8 mouse cellular contexts compared by ENCODE assay signal in genomic region chr15:79670972-79671299, GRCm38 (mm10). TPM values are rescaled to one million over a fixed set of nuclear protein-coding genes. Genes with fewer than 3 reads are reported as not detected.
A peak's percentile ranks its signal among the peaks of the same experiment; 100 is the strongest.
DNase-seq lines count a peak whose midpoint lies in the region; ATAC-seq and TF ChIP-seq lines count a peak whose summit lies in the region.

No protein-coding gene starts in this region.

- no peak overlapping the region for H3K27ac ChIP-seq in kidney, adult 2 months (ENCODE audit: insufficient read depth, low read depth, low read length)
- H3K27ac ChIP-seq in bone marrow macrophage, adult 2 months (ENCODE audit: insufficient read depth, low read depth, low read length) = no peak overlapping the region
- peak overlapping the region; percentile 44; the same call in 1 of the 2 replicates for H3K27ac ChIP-seq in hindbrain, embryonic 13.5 days
- H3K27ac ChIP-seq in midbrain, embryonic 15.5 days = peak overlapping the region; percentile 74

- H3K27me3 ChIP-seq in kidney, adult 2 months (replicated peaks; ENCODE audit: control insufficient read depth, insufficient read depth, low read length) = no peaks in the 10 kb centered on the region
- no peaks in the 10 kb centered on the region for H3K27me3 ChIP-seq in hindbrain, embryonic 13.5 days
- H3K27me3 ChIP-seq in midbrain, embryonic 15.5 days (replicated peaks) = no peaks in the 10 kb centered on the region

- H3K4me1 ChIP-seq in kidney, adult 2 months (ENCODE audit: control insufficient read depth, insufficient read depth, low read length) = no peaks in the 10 kb centered on the region; the same call in 1 of the 2 replicates
- H3K4me1 ChIP-seq in bone marrow macrophage, adult 2 months (ENCODE audit: control insufficient read depth, insufficient read depth, low read length) = peaks cover 2% of the 10 kb centered on the region
- peaks cover 7% of the 10 kb centered on the region for H3K4me1 ChIP-seq in hindbrain, embryonic 13.5 days (replicated peaks)
- H3K4me1 ChIP-seq in midbrain, embryonic 15.5 days = peaks cover 6% of the 10 kb centered on the region

- under 1% methylated on average over 37 of the region's 37 CpGs for WGBS in kidney, adult 2 months
- under 1% methylated on average over 37 of the region's 37 CpGs for WGBS in hindbrain, embryonic 13.5 days
- under 1% methylated on average over 36 of the region's 37 CpGs for WGBS in midbrain, embryonic 15.5 days

- peak; percentile 70 for ATAC-seq in hindbrain, embryonic 13.5 days (ENCODE audit: low FRiP score)
- peak; percentile 65 for ATAC-seq in midbrain, embryonic 15.5 days (replicated peaks)

- peaks cover 2% of the 10 kb centered on the region; the same call in 1 of the 2 replicates for H3K36me3 ChIP-seq in kidney, adult 2 months (ENCODE audit: control insufficient read depth, insufficient read depth, low read length)
- peaks cover 58% of the 10 kb centered on the region for H3K36me3 ChIP-seq in hindbrain, embryonic 13.5 days
- H3K36me3 ChIP-seq in midbrain, embryonic 15.5 days (replicated peaks) = peaks cover 36% of the 10 kb centered on the region

- H3K4me2 ChIP-seq in hindbrain, embryonic 13.5 days = peak overlapping the region; percentile 78
- peak overlapping the region; percentile 80 for H3K4me2 ChIP-seq in midbrain, embryonic 15.5 days

- H3K9ac ChIP-seq in hindbrain, embryonic 13.5 days = peak overlapping the region; percentile 86
- H3K9ac ChIP-seq in midbrain, embryonic 15.5 days = peak overlapping the region; percentile 79

- H3K9me3 ChIP-seq in hindbrain, embryonic 13.5 days = no peaks in the 10 kb centered on the region
- H3K9me3 ChIP-seq in midbrain, embryonic 15.5 days = no peaks in the 10 kb centered on the region

- no peak for TF ChIP-seq CTCF in kidney, adult 2 months (conservative IDR thresholded peaks at IDR 0.05; ENCODE audit: insufficient read depth, insufficient read length, low read depth, low read length)
- TF ChIP-seq CTCF in bone marrow macrophage, adult 2 months (IDR thresholded peaks at IDR 0.05; ENCODE audit: low read depth, low read length) = no peak

- no peak for TF ChIP-seq POLR2A in kidney, adult 2 months (IDR thresholded peaks at IDR 0.05; ENCODE audit: low read depth, low read length)
- no peak for TF ChIP-seq POLR2A in bone marrow macrophage, adult 2 months (IDR thresholded peaks at IDR 0.05; ENCODE audit: borderline replicate concordance, low read depth, low read length)

- DNase-seq in kidney, adult 2 months = no peak
- DNase-seq in kidney, postnatal 25 days = no peak
- no peak for DNase-seq in cerebellum, adult 11 months
- no peak for DNase-seq in adrenal gland, postnatal 10 days
- no peak for DNase-seq in layer of hippocampus, postnatal 25 days (ENCODE audit: extremely low spot score in 1 of 2, low spot score in 1 of 2)

- H3K4me3 ChIP-seq in kidney, adult 2 months (ENCODE audit: insufficient read depth, low read depth, low read length) = peak overlapping the region; percentile 75
- peak overlapping the region; percentile 92 for H3K4me3 ChIP-seq in bone marrow macrophage, adult 2 months (ENCODE audit: insufficient read depth, low read length)
- peak overlapping the region; percentile 93 for H3K4me3 ChIP-seq in hindbrain, embryonic 13.5 days
- peak overlapping the region; percentile 93 for H3K4me3 ChIP-seq in midbrain, embryonic 15.5 days

RNA-seq across cellular contexts. Expression of gene Tomm22, which starts 0.3 kb away (rescaled TPM):
- polyA plus RNA-seq in kidney, adult 2 months (2012; rRNA removed) = 38.2 and 52.5 TPM in 2 replicates
- 129 and 135 TPM in 2 replicates for polyA plus RNA-seq in bone marrow macrophage, adult 2 months (2012; ENCODE audit: insufficient read depth, insufficient read length, missing spikeins)
- 246 and 253 TPM in 2 replicates for polyA plus RNA-seq in hindbrain, embryonic 13.5 days (2015; fragmentation: Nextera tagmentation; extraction: Ambion mirVana)
- polyA plus RNA-seq in midbrain, embryonic 15.5 days (2015; fragmentation: Nextera tagmentation; extraction: Ambion mirVana) = 222 and 226 TPM in 2 replicates
- total RNA-seq in adrenal gland, postnatal 10 days (2021) = 100 to 1,000 TPM; 143 to 156 TPM
- total RNA-seq in layer of hippocampus, postnatal 25 days (2021) = 100 to 1,000 TPM; 100 to 107 TPM

RNA-seq across cellular contexts. Expression of gene Cby1, which starts 11.9 kb away (rescaled TPM):
- polyA plus RNA-seq in kidney, adult 2 months (2012; rRNA removed) = 12.0 and 15.1 TPM in 2 replicates
- polyA plus RNA-seq in bone marrow macrophage, adult 2 months (2012; ENCODE audit: insufficient read depth, insufficient read length, missing spikeins) = 12.5 and 14.7 TPM in 2 replicates
- 84.2 and 85.8 TPM in 2 replicates for polyA plus RNA-seq in hindbrain, embryonic 13.5 days (2015; fragmentation: Nextera tagmentation; extraction: Ambion mirVana)
- polyA plus RNA-seq in midbrain, embryonic 15.5 days (2015; fragmentation: Nextera tagmentation; extraction: Ambion mirVana) = 92.1 and 99.6 TPM in 2 replicates
- 10 to 100 TPM; 22.7 to 26.0 TPM for total RNA-seq in adrenal gland, postnatal 10 days (2021)
- 10 to 100 TPM; 51.8 to 54.2 TPM for total RNA-seq in layer of hippocampus, postnatal 25 days (2021)

RNA-seq across cellular contexts. Expression of gene Fam227a, which starts 12.2 kb away (rescaled TPM):
- polyA plus RNA-seq in kidney, adult 2 months (2012; rRNA removed) = 1.3 and 1.5 TPM in 2 replicates
- polyA plus RNA-seq in bone marrow macrophage, adult 2 months (2012; ENCODE audit: insufficient read depth, insufficient read length, missing spikeins) = 2.2 and 2.6 TPM in 2 replicates
- polyA plus RNA-seq in hindbrain, embryonic 13.5 days (2015; fragmentation: Nextera tagmentation; extraction: Ambion mirVana) = 5.4 and 5.6 TPM in 2 replicates
- 5.1 and 6.6 TPM in 2 replicates for polyA plus RNA-seq in midbrain, embryonic 15.5 days (2015; fragmentation: Nextera tagmentation; extraction: Ambion mirVana)
- total RNA-seq in adrenal gland, postnatal 10 days (2021) = 1 to 10 TPM; 2.8 to 3.1 TPM
- 10 to 100 TPM in 1 of 2 experiments, 1 to 10 TPM in 1; 6.0 to 11.5 TPM for total RNA-seq in layer of hippocampus, postnatal 25 days (2021)

RNA-seq across cellular contexts. Expression of gene Josd1, which starts 16.8 kb away (rescaled TPM):
- 19.5 and 19.9 TPM in 2 replicates for polyA plus RNA-seq in kidney, adult 2 months (2012; rRNA removed)
- 20.2 and 21.0 TPM in 2 replicates for polyA plus RNA-seq in bone marrow macrophage, adult 2 months (2012; ENCODE audit: insufficient read depth, insufficient read length, missing spikeins)
- 19.1 and 20.2 TPM in 2 replicates for polyA plus RNA-seq in hindbrain, embryonic 13.5 days (2015; fragmentation: Nextera tagmentation; extraction: Ambion mirVana)
- 22.8 and 24.0 TPM in 2 replicates for polyA plus RNA-seq in midbrain, embryonic 15.5 days (2015; fragmentation: Nextera tagmentation; extraction: Ambion mirVana)
- total RNA-seq in adrenal gland, postnatal 10 days (2021) = 10 to 100 TPM; 45.1 to 50.7 TPM
- 10 to 100 TPM; 49.4 to 53.2 TPM for total RNA-seq in layer of hippocampus, postnatal 25 days (2021)

RNA-seq across cellular contexts. Expression of gene Gtpbp1, which starts 19.7 kb away (rescaled TPM):
- 29.9 and 35.3 TPM in 2 replicates for polyA plus RNA-seq in kidney, adult 2 months (2012; rRNA removed)
- 27.1 and 32.7 TPM in 2 replicates for polyA plus RNA-seq in bone marrow macrophage, adult 2 months (2012; ENCODE audit: insufficient read depth, insufficient read length, missing spikeins)
- polyA plus RNA-seq in hindbrain, embryonic 13.5 days (2015; fragmentation: Nextera tagmentation; extraction: Ambion mirVana) = 44.8 and 45.2 TPM in 2 replicates
- polyA plus RNA-seq in midbrain, embryonic 15.5 days (2015; fragmentation: Nextera tagmentation; extraction: Ambion mirVana) = 53.7 and 57.4 TPM in 2 replicates
- total RNA-seq in adrenal gland, postnatal 10 days (2021) = 10 to 100 TPM; 26.7 to 30.0 TPM
- total RNA-seq in layer of hippocampus, postnatal 25 days (2021) = 10 to 100 TPM; 46.2 to 52.6 TPM

Comparison
In these comparisons a context has a peak if more than half of its experiments do, and no peak if none do; other contexts are left out.
1. H3K27ac ChIP-seq: peak in hindbrain, embryonic 13.5 days (single experiment) and midbrain, embryonic 15.5 days (single experiment); none in kidney, adult 2 months (single experiment) and bone marrow macrophage, adult 2 months (single experiment).
2. Peak in every context shown above with its lines, with median percentiles within 50 percentile points of each other: H3K4me3 ChIP-seq.